In genomic region chr19:32111866-32112790, GRCm38 (mm10) we compare ENCODE assay signal across 22 mouse cellular contexts. TPM values are rescaled to one million over a fixed set of nuclear protein-coding genes. Genes with fewer than 3 reads are reported as not detected.
DNase-seq lines count a peak whose midpoint lies in the region; ATAC-seq and TF ChIP-seq lines count a peak whose summit lies in the region.
"Had no signal": no experiment of that assay in that cellular context is flagged by ENCODE, and none has a peak within 500 bp of the region (broad histone marks: within the 10 kb centered on the region; RNA-seq: fewer than 3 reads in every experiment).

No protein-coding gene starts in this region.

- H3K4me1 ChIP-seq in liver, postnatal 0 days (ENCODE audit: insufficient read depth), result 0 out of 2 replicates have a peak, but pooled peaks cover 3% of the 10 kb centered on the region
- H3K4me1 ChIP-seq in liver, embryonic 11.5 days (replicated peaks; ENCODE audit: control insufficient read depth, insufficient read depth, low read length), result no peaks in the 10 kb centered on the region
- peaks cover 10% of the 10 kb centered on the region for H3K4me1 ChIP-seq in brown adipose tissue, adult 24 weeks (ENCODE audit: control insufficient read depth, insufficient read depth, insufficient read length, low read length)
- H3K4me1 ChIP-seq in hindbrain, embryonic 10.5 days (replicated peaks), result peaks cover 6% of the 10 kb centered on the region; the same call in 1 of the 2 replicates
- H3K4me1 ChIP-seq: neural tube, embryonic 13.5 days had no signal

- ATAC-seq in CD4-positive, CD25-positive, alpha-beta regulatory T cell, adult 4 months, result no peak
- ATAC-seq in liver, postnatal 0 days, result no peak
- no peak for ATAC-seq in liver, embryonic 11.5 days (replicated peaks; ENCODE audit: low FRiP score)
- ATAC-seq in megakaryocyte progenitor cell, adult 5-6 weeks (replicated peaks; ENCODE audit: poor library complexity), result peak; percentile 53
- ATAC-seq in inflammation-experienced regulatory T-cells, adult 6 months, result no peak
- ATAC-seq: forebrain, postnatal 0 days; hindbrain, postnatal 0 days had no signal

- whole genome bisulfite sequencing in liver, postnatal 0 days (ENCODE audit: insufficient replicate concordance), result 36% methylated on average over 8 of the region's 8 CpGs
- WGBS in liver, embryonic 11.5 days, result 62% methylated on average over 8 of the region's 8 CpGs
- WGBS in hindbrain, embryonic 10.5 days, result 87% methylated on average over 8 of the region's 8 CpGs

- H3K9me3 ChIP-seq in liver, postnatal 0 days (ENCODE audit: low read length), result no peaks in the 10 kb centered on the region
- H3K9me3 ChIP-seq in liver, embryonic 11.5 days (ENCODE audit: control insufficient read depth, low read length), result no peaks in the 10 kb centered on the region
- H3K9me3 ChIP-seq in hindbrain, embryonic 10.5 days, result no peaks in the 10 kb centered on the region
- H3K9me3 ChIP-seq: embryonic facial prominence, embryonic 10.5 days; heart, embryonic 10.5 days; neural tube, embryonic 13.5 days had no signal

- no peak for TF ChIP-seq CTCF in liver, postnatal 0 days (IDR thresholded peaks at IDR 0.05; ENCODE audit: low read depth)

- H3K4me2 ChIP-seq in liver, postnatal 0 days (ENCODE audit: low read depth, low read length), result peak overlapping the region; percentile 26; the same call in 1 of the 2 replicates
- H3K4me2 ChIP-seq in liver, embryonic 11.5 days, result no peak overlapping the region
- H3K4me2 ChIP-seq: lung, embryonic 14.5 days; neural tube, embryonic 13.5 days had no signal

- H3K9ac ChIP-seq in liver, postnatal 0 days (replicated peaks), result no peak overlapping the region
- H3K9ac ChIP-seq in liver, embryonic 11.5 days (ENCODE audit: low read depth, low read length), result no peak overlapping the region
- H3K9ac ChIP-seq: forebrain, postnatal 0 days; lung, embryonic 14.5 days; neural tube, embryonic 13.5 days had no signal

- H3K4me3 ChIP-seq in liver, postnatal 0 days (ENCODE audit: low read depth, low read length), result no peak overlapping the region
- H3K4me3 ChIP-seq in liver, embryonic 11.5 days (ENCODE audit: low read depth, low read length), result no peak overlapping the region
- 0 out of 2 replicates have a peak overlapping the region, but pooled peaks have one; percentile 15 for H3K4me3 ChIP-seq in brown adipose tissue, adult 24 weeks (ENCODE audit: insufficient read depth, low read depth, low read length)
- H3K4me3 ChIP-seq in hindbrain, embryonic 10.5 days, result no peak overlapping the region
- H3K4me3 ChIP-seq: embryonic facial prominence, embryonic 10.5 days; erythroblast, embryonic 14.5 days; heart, embryonic 10.5 days; left cerebral cortex, adult 2 months; neural tube, embryonic 13.5 days had no signal

- DNase-seq in CD4-positive, CD25-positive, alpha-beta regulatory T cell, adult 2 months (ENCODE audit: low read depth, low spot score), result peak; percentile 9
- DNase-seq in liver, postnatal 0 days, result no peak
- no peak for DNase-seq in liver, embryonic 11.5 days (ENCODE audit: low spot score)
- no peak for DNase-seq in hindbrain, embryonic 10.5 days (ENCODE audit: low spot score)
- DNase-seq: adrenal gland, postnatal 10 days; cerebellum, postnatal 10 days; forebrain, postnatal 0 days; gastrocnemius, postnatal 14 days; heart, postnatal 14 days; lung, embryonic 14.5 days; thymus, postnatal 14 days had no signal

- H3K27ac ChIP-seq in liver, postnatal 0 days (ENCODE audit: low read depth), result peak overlapping the region; percentile 53
- no peak overlapping the region for H3K27ac ChIP-seq in liver, embryonic 11.5 days (ENCODE audit: low read depth, low read length)
- H3K27ac ChIP-seq in brown adipose tissue, adult 24 weeks (replicated peaks; ENCODE audit: low read depth, low read length), result peak overlapping the region; percentile 54
- no peak overlapping the region for H3K27ac ChIP-seq in hindbrain, embryonic 10.5 days
- H3K27ac ChIP-seq: embryonic facial prominence, embryonic 10.5 days; heart, embryonic 10.5 days; hindbrain, postnatal 0 days; left cerebral cortex, adult 2 months; neural tube, embryonic 13.5 days; stomach, postnatal 0 days had no signal

- H3K27me3 ChIP-seq in liver, postnatal 0 days (ENCODE audit: insufficient read depth, low read length), result no peaks in the 10 kb centered on the region
- no peaks in the 10 kb centered on the region for H3K27me3 ChIP-seq in liver, embryonic 11.5 days (replicated peaks; ENCODE audit: control insufficient read depth, insufficient read depth, low read length)
- H3K27me3 ChIP-seq in hindbrain, embryonic 10.5 days (ENCODE audit: insufficient read depth, poor library complexity, severe bottlenecking), result peaks cover 2% of the 10 kb centered on the region
- H3K27me3 ChIP-seq: neural tube, embryonic 13.5 days had no signal

- no peaks in the 10 kb centered on the region for H3K36me3 ChIP-seq in liver, postnatal 0 days (replicated peaks; ENCODE audit: insufficient read depth, low read length)
- H3K36me3 ChIP-seq in liver, embryonic 11.5 days (ENCODE audit: control insufficient read depth, insufficient read depth, low read length), result no peaks in the 10 kb centered on the region
- no peaks in the 10 kb centered on the region for H3K36me3 ChIP-seq in hindbrain, embryonic 10.5 days
- H3K36me3 ChIP-seq: embryonic facial prominence, embryonic 10.5 days; heart, embryonic 10.5 days; neural tube, embryonic 13.5 days had no signal

- TF ChIP-seq EP300 in liver, postnatal 0 days (IDR thresholded peaks at IDR 0.05; ENCODE audit: low read depth), result no peak

RNA-seq across cellular contexts. Expression of gene Asah2, which starts 4.1 kb away (rescaled TPM):
- 1 to 10 TPM; 1.6 to 2.1 TPM for polyA plus RNA-seq in CD4-positive, CD25-positive, alpha-beta regulatory T cell, adult 4 months (2017; shearing (Covaris generic))
- polyA plus RNA-seq in liver, postnatal 0 days (2015; fragmentation: Nextera tagmentation; extraction: Ambion mirVana), result 0.65 and 0.72 TPM in 2 replicates
- polyA plus RNA-seq in liver, embryonic 11.5 days (2014; fragmentation: Nextera tagmentation; extraction: Ambion mirVana), result 0.61 and 1.0 TPM in 2 replicates
- 9.8 and 12.0 TPM in 2 replicates for polyA plus RNA-seq in brown adipose tissue, adult 24 weeks (2012; ENCODE audit: insufficient read depth, insufficient read length, missing spikeins)
- total RNA-seq in megakaryocyte progenitor cell, adult 5-6 weeks (2015), result 5.2 and 7.4 TPM in 2 replicates
- 8.4 and 8.5 TPM in 2 replicates for total RNA-seq in megakaryocyte progenitor cell, adult 5-6 weeks (2017)
- 0.24 and 0.34 TPM in 2 replicates for polyA plus RNA-seq in hindbrain, embryonic 10.5 days (2016; fragmentation: Nextera tagmentation; extraction: Ambion mirVana)
- polyA plus RNA-seq in inflammation-experienced regulatory T-cells, adult 6 months (2017; shearing (Covaris generic)), result 1 to 10 TPM; 1.5 to 3.2 (median 1.5) TPM

Comparison
In these comparisons a context has a peak if more than half of its experiments do, and no peak if none do; other contexts are left out.
1. H3K27ac ChIP-seq: peak in liver, postnatal 0 days (single experiment) and brown adipose tissue, adult 24 weeks (single experiment); none in liver, embryonic 11.5 days (single experiment) and hindbrain, embryonic 10.5 days (single experiment).